Mouse (Mus musculus) adrenal gland, postnatal 0 days (tissue): Measurements from ENCODE around the gene Ackr1. TPM values are rescaled to one million over a fixed set of nuclear protein-coding genes. Genes with fewer than 3 reads are reported as not detected.

Source experiments
- polyA plus RNA-seq: library from polyadenylated mRNA; unstranded; fragments of >200 nt; fragmentation: Nextera tagmentation; extraction: Ambion mirVana; gene quantifications from 2 replicates; pipeline ENCODE4 v1.2.1, GENCODE M21; 2015

The Ackr1 gene
- 2.6 and 4.9 TPM in 2 replicates for polyA plus RNA-seq

GRCm38 (mm10) chr1:173333312-173334253, at the start of gene Ackr1:
Gene Ackr1 (minus strand): TSS chr1:173333750.

GRCm38 (mm10) chr1:173367356-173368046, 34.0 kb upstream of the Ackr1 start, which contains the start of gene Cadm3:
Gene Cadm3 (minus strand): TSS chr1:173367695.

GRCm38 (mm10) chr1:173350372-173350957, 16.9 kb upstream of the Ackr1 start, which contains the start of gene Aim2:
Gene Aim2 (plus strand): TSS chr1:173350879.

Other genes with a start within 250 kb of the Ackr1 start
- not detected in 2 replicates for gene Olfr1408, start 196.4 kb downstream of the Ackr1 start, polyA plus RNA-seq
- not detected in 2 replicates for gene Olfr1406, start 143.1 kb downstream of the Ackr1 start, polyA plus RNA-seq
- gene Olfr218, start 135.9 kb downstream of the Ackr1 start, polyA plus RNA-seq: not detected in 2 replicates
- gene Olfr1404, start 121.4 kb downstream of the Ackr1 start, polyA plus RNA-seq: not detected in 2 replicates
- 1.7 and 2.9 TPM in 2 replicates for gene Fcer1a, start 106.5 kb downstream of the Ackr1 start, polyA plus RNA-seq
- gene Olfr418, start 67.7 kb downstream of the Ackr1 start, polyA plus RNA-seq: not detected in 2 replicates
- gene Mptx2, start 56.0 kb downstream of the Ackr1 start, polyA plus RNA-seq: not detected in 2 replicates
- 1.3 TPM in 2 replicates for gene Aim2, start 17.1 kb upstream of the Ackr1 start, polyA plus RNA-seq
- gene Cadm3, start 33.9 kb upstream of the Ackr1 start, polyA plus RNA-seq: 5.0 and 8.7 TPM in 2 replicates
- gene Ifi206, start 157.3 kb upstream of the Ackr1 start, polyA plus RNA-seq: 0.63 and 0.76 TPM in 2 replicates
- not detected in 2 replicates for gene Ifi214, start 202.2 kb upstream of the Ackr1 start, polyA plus RNA-seq